Mouse (Mus musculus) limb, embryonic 14.5 days (tissue): ENCODE results near the gene Entr1. TPM values are rescaled to one million over a fixed set of nuclear protein-coding genes. Genes with fewer than 3 reads are reported as not detected.
"Not testable (repeated sequence)": the region's sequence is repeated elsewhere in the genome, so short reads cannot be mapped to it uniquely, and the experiment has no call there.

ENCODE experiments used
- ATAC-seq: fragments of 200-750 bp; cut with Nextera tagmentation; 2 replicates; pipeline ENCODE4 v1.8.0; 2017; ENCODE audit warnings: low read depth, moderate number of reproducible peaks, moderate TSS enrichment; ENCODE audit not compliant: low FRiP score
- DNase-seq: peaks from one replicate; pipeline ENCODE4 v3.0.0-alpha.2; 2015; ENCODE audit warnings: low spot score
- H3K27ac ChIP-seq: fragments of 300-500 bp; sonication (generic); replicated peaks from 2 replicates; pipeline ENCODE4 v1.5.1; 2014; ENCODE audit warnings: low read depth, mild to moderate bottlenecking, low read length, moderate library complexity, mixed read lengths
- H3K27me3 ChIP-seq: fragments of 300-500 bp; sonication (generic); 2 replicates; pipeline ENCODE4 v1.6.1; 2014; ENCODE audit warnings: low read length, mixed read lengths; ENCODE audit not compliant: control insufficient read depth, insufficient read depth
- H3K36me3 ChIP-seq: fragments of 300-500 bp; sonication (generic); 2 replicates; pipeline ENCODE4 v1.6.1; 2014; ENCODE audit warnings: mild to moderate bottlenecking, low read length, moderate library complexity, mixed read lengths; ENCODE audit not compliant: control insufficient read depth, insufficient read depth
- H3K4me1 ChIP-seq: fragments of 300-500 bp; sonication (generic); 2 replicates; pipeline ENCODE4 v1.6.1; 2014; ENCODE audit warnings: antibody characterized with exemption, low read length, mixed read lengths; ENCODE audit not compliant: control insufficient read depth, insufficient read depth
- H3K4me2 ChIP-seq: fragments of 300-500 bp; sonication (generic); replicated peaks from 2 replicates; pipeline ENCODE4 v1.6.1; 2014; ENCODE audit warnings: low read depth, mild to moderate bottlenecking, low read length, moderate library complexity; ENCODE audit not compliant: severe bottlenecking
- H3K4me3 ChIP-seq: fragments of 300-500 bp; sonication (generic); replicated peaks from 2 replicates; pipeline ENCODE4 v1.5.1; 2014; ENCODE audit warnings: low read length
- H3K9ac ChIP-seq: fragments of 300-500 bp; sonication (generic); 2 replicates; pipeline ENCODE4 v1.6.1; 2014; ENCODE audit warnings: mild to moderate bottlenecking, low read depth, low read length, moderate library complexity; ENCODE audit not compliant: severe bottlenecking
- H3K9me3 ChIP-seq: fragments of 300-500 bp; sonication (generic); 2 replicates; pipeline ENCODE4 v1.6.1; 2016; ENCODE audit warnings: low read length; ENCODE audit not compliant: control insufficient read depth
- POLR2A ChIP-seq: fragments of 200-500 bp; IDR thresholded peaks from 2 replicates; pipeline ENCODE4 v1.8.0; 2012; ENCODE audit warnings: inconsistent platforms, mild to moderate bottlenecking, moderate library complexity, borderline replicate concordance; ENCODE audit not compliant: insufficient read depth, insufficient read length; ENCODE audit errors: extremely low read depth
- WGBS: fragments of 180-500 bp; shearing (Covaris S2); extraction: QIAGEN DNeasy Blood & Tissue Kit; methylation state at CpG from one replicate; pipeline ENCODE4 v1.1.7; 2014; 5-methylcytosine and 5-hydroxymethylcytosine counted together
- polyA plus RNA-seq, 2 experiments: library from polyadenylated mRNA; depleted of rRNA in 1 of 2; stranded (reverse) in 1 of 2; unstranded in 1 of 2; fragments of >200 nt; fragmentation: Nextera tagmentation in 1 of 2; extraction: Ambion mirVana in 1 of 2; gene quantifications; 2 replicates each; pipeline versions ENCODE4 v1.2.1 to v1.2.3; 2012 to 2014

The Entr1 gene
- polyA plus RNA-seq, 2 experiments: 120 to 222 TPM

DNA sequence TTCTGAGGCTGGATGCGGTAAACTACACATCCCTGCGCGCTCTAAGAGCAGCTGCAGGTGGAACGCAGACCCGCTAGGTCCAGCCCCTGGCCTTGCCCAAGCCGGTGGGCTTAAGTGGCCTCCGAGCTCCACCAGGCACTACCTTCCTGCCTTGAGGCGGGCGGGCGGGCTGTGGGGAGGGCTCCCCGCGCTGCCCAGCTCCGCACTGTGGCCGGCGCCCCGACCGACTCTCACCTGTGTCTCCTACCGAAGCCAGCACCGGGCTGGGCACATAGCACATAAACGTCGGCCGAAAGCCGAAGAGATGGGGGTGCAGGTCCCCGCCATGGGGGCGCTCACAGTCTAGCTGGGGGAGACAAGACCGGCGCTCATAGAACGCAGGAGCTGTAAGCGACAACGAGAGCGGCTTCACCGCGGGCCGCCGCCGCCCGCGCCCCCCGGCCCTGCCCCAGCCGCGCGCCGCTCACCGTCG is 398 bp downstream of the Entr1 start:
- no peaks in the 10 kb centered on the region for H3K9me3 ChIP-seq
- H3K9ac ChIP-seq: peak overlapping the region; percentile 88
- peak overlapping the region; percentile 90 for H3K4me2 ChIP-seq
- H3K27me3 ChIP-seq: no peaks in the 10 kb centered on the region
- peaks cover 10% of the 10 kb centered on the region for H3K4me1 ChIP-seq
- H3K27ac ChIP-seq: peak overlapping the region; percentile 63
- WGBS: 1% methylated on average over 23 of the region's 45 CpGs
- H3K36me3 ChIP-seq: peaks cover 76% of the 10 kb centered on the region
- no peak for TF ChIP-seq POLR2A
- peak; percentile 34 for ATAC-seq
- DNase-seq: no peak
- H3K4me3 ChIP-seq: peak overlapping the region; percentile 96

DNA sequence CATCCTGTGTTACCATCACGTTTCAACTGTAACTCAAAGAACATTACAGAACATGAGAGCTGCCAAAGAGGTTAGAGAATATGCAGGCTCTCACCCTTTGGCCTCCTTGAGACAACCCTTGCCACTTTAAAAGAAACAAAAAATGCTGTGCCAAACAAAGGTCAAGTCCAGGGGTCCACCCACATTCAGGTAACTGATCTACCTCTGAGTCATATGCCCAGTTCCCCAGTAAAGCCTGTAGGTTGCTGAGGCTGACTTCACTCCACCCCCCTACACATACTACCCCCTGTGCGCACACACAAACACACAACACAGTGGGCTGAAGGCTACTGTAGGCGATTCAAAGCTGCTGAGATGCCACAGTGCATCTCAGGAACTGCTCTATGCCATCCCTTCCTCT is 1.4 kb downstream of the Entr1 start:
- ATAC-seq (no peak), DNase-seq (no peak)
- H3K9me3 ChIP-seq: no peaks in the 10 kb centered on the region
- 0 out of 2 replicates have a peak overlapping the region, but pooled peaks have one; percentile 8 for H3K4me2 ChIP-seq
- H3K27ac ChIP-seq: no peak overlapping the region
- peaks cover 10% of the 10 kb centered on the region for H3K4me1 ChIP-seq
- no peaks in the 10 kb centered on the region for H3K27me3 ChIP-seq
- peaks cover 76% of the 10 kb centered on the region for H3K36me3 ChIP-seq
- no peak for TF ChIP-seq POLR2A
- peak overlapping the region; percentile 88 for H3K9ac ChIP-seq
- H3K4me3 ChIP-seq: peak overlapping the region; percentile 96; the same call in 1 of the 2 replicates
- 90% methylated on average over 3 of the region's 3 CpGs for WGBS

DNA sequence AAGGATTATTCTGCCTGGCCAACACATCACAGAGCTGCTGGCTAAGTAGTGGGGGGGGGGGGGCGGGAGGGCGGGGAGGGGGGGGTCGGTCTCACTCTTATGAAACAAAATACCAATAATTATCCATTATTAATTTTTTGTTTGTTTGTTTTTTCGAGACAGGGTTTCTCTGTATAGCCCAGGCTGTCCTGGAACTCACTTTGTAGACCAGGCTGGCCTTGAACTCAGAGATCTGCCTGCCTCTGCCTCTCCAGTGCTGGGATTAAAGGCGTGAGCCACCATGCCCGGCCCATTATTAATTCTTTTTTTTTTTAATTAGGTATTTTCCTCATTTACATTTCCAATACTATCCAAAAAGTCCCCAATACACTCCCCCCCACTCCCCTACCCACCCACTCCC is 8.2 kb downstream of the Entr1 start:
- not testable (repeated sequence) for H3K27ac ChIP-seq, H3K9me3 ChIP-seq, H3K27me3 ChIP-seq, H3K4me1 ChIP-seq, DNase-seq
- peak overlapping the region; percentile 83 for H3K4me2 ChIP-seq
- H3K9ac ChIP-seq: peak overlapping the region; percentile 72
- peaks cover 64% of the 10 kb centered on the region for H3K36me3 ChIP-seq
- 33% methylated on average over 6 of the region's 6 CpGs for WGBS
- H3K4me3 ChIP-seq: peak overlapping the region; percentile 75
- peak; percentile 43; the same call in 1 of the 2 replicates for ATAC-seq

DNA sequence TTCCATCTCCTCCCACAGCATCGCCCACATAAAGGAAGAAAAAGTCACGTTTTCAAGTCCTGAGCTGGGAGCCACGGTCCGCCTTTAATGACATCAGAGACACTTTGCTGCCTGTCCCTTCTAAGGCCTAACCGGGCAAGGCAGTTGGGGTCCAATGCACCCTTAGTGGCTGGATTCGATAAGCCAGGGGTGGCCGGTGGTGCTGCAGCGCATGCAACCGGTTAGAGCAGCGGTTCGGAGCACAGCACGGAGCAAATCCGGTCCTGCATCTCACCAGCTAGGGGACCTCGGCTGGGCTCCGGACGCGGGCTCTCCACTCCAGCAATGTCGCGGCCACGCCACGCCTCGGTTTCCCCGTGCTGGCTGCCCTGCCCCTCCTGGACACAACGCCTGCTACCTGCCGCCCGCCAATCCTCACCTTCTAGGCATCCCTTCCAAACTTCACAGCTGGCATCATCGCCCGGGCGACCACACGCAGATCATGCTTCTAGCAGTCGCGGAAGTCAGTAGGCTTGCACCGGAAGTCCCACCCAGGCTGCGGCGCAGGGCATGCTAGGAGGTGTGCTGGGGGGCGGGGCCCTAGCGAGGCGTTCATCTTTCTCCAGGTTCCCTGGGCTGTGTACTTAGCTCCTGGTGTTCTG is 8.9 kb downstream of the Entr1 start, which contains the start of gene Snapc4:
Gene Snapc4, minus strand, starts transcription at position 523 of the 641 bp plus-strand sequence.
- ATAC-seq (peak; percentile 95), DNase-seq (peak; percentile 89)
- Histone ChIP-seq H3K9ac (peak within 1 kb of the TSS; percentile 72), H3K4me3 (peak within 1 kb of the TSS; percentile 75), H3K4me2 (peak within 1 kb of the TSS; percentile 83), H3K27ac (no peak within 1 kb of the TSS), H3K27me3 (no peaks in the 10 kb centered on the region), H3K36me3 (peaks cover 63% of the 10 kb centered on the region), H3K4me1 (peaks cover 6% of the 10 kb centered on the region; the same call in 1 of the 2 replicates), H3K9me3 (no peaks in the 10 kb centered on the region)
- under 1% methylated on average over 31 of the region's 38 CpGs for WGBS
- 0 out of 2 replicates have a peak, but pooled peaks have one; percentile 45 for TF ChIP-seq POLR2A

DNA sequence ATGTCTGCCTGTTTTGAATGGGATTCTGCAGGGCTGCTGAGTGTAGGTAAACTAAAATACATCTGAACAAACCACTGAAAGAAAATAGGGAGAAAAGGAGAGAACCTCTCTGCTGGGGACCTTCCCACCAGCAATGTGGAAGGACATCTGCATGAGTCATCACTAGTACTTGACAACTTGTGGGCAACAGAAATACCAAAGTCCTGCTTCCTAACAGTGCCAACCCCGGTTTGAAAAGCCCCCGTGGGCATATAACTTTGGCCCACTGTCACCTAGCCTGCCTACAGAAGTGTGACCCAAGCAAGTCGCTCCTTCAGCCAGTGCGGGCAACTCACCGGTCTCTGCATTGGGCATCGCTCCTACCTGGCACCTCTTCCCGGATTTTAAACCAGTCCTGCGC is 16.7 kb downstream of the Entr1 start:
- no peaks in the 10 kb centered on the region for H3K9me3 ChIP-seq
- no peak for DNase-seq
- WGBS: 92% methylated on average over 8 of the region's 8 CpGs

More for the DNA sequence above, 16.7 kb downstream of the Entr1 start:
- no peak overlapping the region for H3K4me3 ChIP-seq
- H3K27ac ChIP-seq: no peak overlapping the region
- H3K4me2 ChIP-seq: no peak overlapping the region
- H3K27me3 ChIP-seq: no peaks in the 10 kb centered on the region
- H3K4me1 ChIP-seq: no peaks in the 10 kb centered on the region
- no peak for TF ChIP-seq POLR2A
- H3K36me3 ChIP-seq: peaks cover 99% of the 10 kb centered on the region
- no peak overlapping the region for H3K9ac ChIP-seq
- no peak for ATAC-seq
